Mouse (Mus musculus) kidney, adult 2 months (tissue): Measurements from ENCODE around the gene Zbtb20. TPM values are rescaled to one million over a fixed set of nuclear protein-coding genes. Genes with fewer than 3 reads are reported as not detected.
A peak's percentile ranks its signal among the peaks of the same experiment; 100 is the strongest.

ENCODE experiments used
- DNase-seq: peaks from one replicate; pipeline ENCODE4 v3.0.0; 2021
- H3K27ac ChIP-seq: fragments of 200-500 bp; 2 replicates; pipeline ENCODE4 v1.5.1; 2012; ENCODE audit warnings: low read depth, low read length, control low read depth, inconsistent platforms; ENCODE audit not compliant: insufficient read depth
- H3K27me3 ChIP-seq: fragments of 200-500 bp; replicated peaks from 2 replicates; pipeline ENCODE4 v1.6.1; 2012; ENCODE audit warnings: mild to moderate bottlenecking, moderate library complexity, low read length, inconsistent platforms; ENCODE audit not compliant: control insufficient read depth, insufficient read depth
- H3K36me3 ChIP-seq: fragments of 200-500 bp; 2 replicates; pipeline ENCODE4 v1.6.1; 2012; ENCODE audit warnings: mild to moderate bottlenecking, moderate library complexity, low read length, inconsistent platforms; ENCODE audit not compliant: control insufficient read depth, insufficient read depth
- H3K4me1 ChIP-seq: fragments of 200-500 bp; 2 replicates; pipeline ENCODE4 v1.6.1; 2011; ENCODE audit warnings: low read length; ENCODE audit not compliant: control insufficient read depth, insufficient read depth
- H3K4me3 ChIP-seq: fragments of 200-500 bp; 2 replicates; pipeline ENCODE4 v1.5.1; 2011; ENCODE audit warnings: mild to moderate bottlenecking, low read depth, low read length, control low read depth; ENCODE audit not compliant: insufficient read depth
- CTCF ChIP-seq: fragments of 200-500 bp; conservative IDR thresholded peaks from 2 replicates; pipeline ENCODE4 v1.5.1; 2011; ENCODE audit warnings: low read depth, mild to moderate bottlenecking, control low read depth, low read length, moderate library complexity, mixed read lengths; ENCODE audit not compliant: insufficient read depth, insufficient read length
- POLR2A ChIP-seq: fragments of 200-500 bp; IDR thresholded peaks from one replicate; pipeline ENCODE4 v1.6.1; 2011; ENCODE audit warnings: low read depth, low read length, control low read depth
- WGBS: fragments of 180-500 bp; shearing (Covaris S2); methylation state at CpG from one replicate; pipeline ENCODE4 v1.1.7; 2018; 5-methylcytosine and 5-hydroxymethylcytosine counted together
- polyA plus RNA-seq: library from polyadenylated mRNA; depleted of rRNA; stranded (reverse); fragments of >200 nt; gene quantifications from 2 replicates; pipeline ENCODE4 v1.2.3, GENCODE M21; 2012

Gene Zbtb20
- polyA plus RNA-seq, 1 experiment = 25.1 TPM

- no peaks in the 10 kb centered on the region; the same call in 1 of the 2 replicates for H3K36me3 ChIP-seq
- H3K4me3 ChIP-seq = no peak overlapping the region
- 91% methylated on average over 5 of the region's 5 CpGs for WGBS
- no peak for TF ChIP-seq CTCF
- TF ChIP-seq POLR2A = no peak
- no peaks in the 10 kb centered on the region; the same call in 1 of the 2 replicates for H3K4me1 ChIP-seq
- DNase-seq = no peak
- no peaks in the 10 kb centered on the region for H3K27me3 ChIP-seq
- no peak overlapping the region for H3K27ac ChIP-seq
Observed at GRCm38 (mm10) chr16:43448141-43448981, 572.7 kb downstream of the Zbtb20 start.

- 38% methylated on average over 4 of the region's 4 CpGs for WGBS
- H3K36me3 ChIP-seq = no peaks in the 10 kb centered on the region
- TF ChIP-seq POLR2A = no peak
- TF ChIP-seq CTCF = no peak
- H3K4me3 ChIP-seq = no peak overlapping the region
- H3K27ac ChIP-seq = 0 out of 2 replicates have a peak overlapping the region, but pooled peaks have one; percentile 1
- H3K27me3 ChIP-seq = no peaks in the 10 kb centered on the region
- DNase-seq = no peak
- peaks cover 6% of the 10 kb centered on the region; the same call in 1 of the 2 replicates for H3K4me1 ChIP-seq
Observed at GRCm38 (mm10) chr16:43454370-43454934, 578.8 kb downstream of the Zbtb20 start.

GRCm38 (mm10) chr16:43456446-43457172, 580.9 kb downstream of the Zbtb20 start:
- Histone ChIP-seq H3K4me1 (peaks cover 6% of the 10 kb centered on the region; the same call in 1 of the 2 replicates), H3K27me3 (no peaks in the 10 kb centered on the region), H3K27ac (peak overlapping the region; percentile 9; the same call in 1 of the 2 replicates), H3K4me3 (no peak overlapping the region), H3K36me3 (no peaks in the 10 kb centered on the region)
- DNase-seq = no peak
- TF ChIP-seq POLR2A (no peak), CTCF (no peak)
- 69% methylated on average over 8 of the region's 8 CpGs for WGBS

GRCm38 (mm10) chr16:43457814-43458213, 582.1 kb downstream of the Zbtb20 start:
- TF ChIP-seq POLR2A (no peak), CTCF (no peak)
- no peaks in the 10 kb centered on the region for H3K36me3 ChIP-seq
- no peaks in the 10 kb centered on the region for H3K27me3 ChIP-seq
- no peak for DNase-seq
- no peak overlapping the region for H3K4me3 ChIP-seq
- 83% methylated on average over 8 of the region's 8 CpGs for WGBS
- peaks cover 14% of the 10 kb centered on the region for H3K4me1 ChIP-seq
- no peak overlapping the region for H3K27ac ChIP-seq

- H3K4me3 ChIP-seq = no peak overlapping the region
- H3K27ac ChIP-seq = no peak overlapping the region
- no peak for TF ChIP-seq POLR2A
- no peak for TF ChIP-seq CTCF
- H3K36me3 ChIP-seq = no peaks in the 10 kb centered on the region; the same call in 1 of the 2 replicates
- peaks cover 21% of the 10 kb centered on the region for H3K4me1 ChIP-seq
- H3K27me3 ChIP-seq = no peaks in the 10 kb centered on the region
- no peak for DNase-seq
- 72% methylated on average over 7 of the region's 7 CpGs for WGBS
Observed at GRCm38 (mm10) chr16:43458726-43459223, 583.1 kb downstream of the Zbtb20 start.

- DNase-seq = no peak
- Histone ChIP-seq H3K27ac (no peak overlapping the region), H3K4me1 (peaks cover 32% of the 10 kb centered on the region), H3K27me3 (no peaks in the 10 kb centered on the region), H3K4me3 (no peak overlapping the region), H3K36me3 (peaks cover 1% of the 10 kb centered on the region; the same call in 1 of the 2 replicates)
- no peak for TF ChIP-seq CTCF
- no peak for TF ChIP-seq POLR2A
- 81% methylated on average over 3 of the region's 3 CpGs for WGBS
Observed at GRCm38 (mm10) chr16:43461745-43462378, 586.2 kb downstream of the Zbtb20 start.
